Mouse (Mus musculus) ZHBTc4 (cell line): Measurements from ENCODE around the gene Tspan5.

Experiments used
- DNase-seq: peaks from one replicate; pipeline ENCODE4 v3.0.0-alpha.2; 2011; ENCODE audit warnings: low read depth, low spot score

Gene Tspan5

GRCm38 (mm10) chr3:138875282-138875681 lies 133.3 kb downstream of the Tspan5 start:
- no peak for DNase-seq

DNA sequence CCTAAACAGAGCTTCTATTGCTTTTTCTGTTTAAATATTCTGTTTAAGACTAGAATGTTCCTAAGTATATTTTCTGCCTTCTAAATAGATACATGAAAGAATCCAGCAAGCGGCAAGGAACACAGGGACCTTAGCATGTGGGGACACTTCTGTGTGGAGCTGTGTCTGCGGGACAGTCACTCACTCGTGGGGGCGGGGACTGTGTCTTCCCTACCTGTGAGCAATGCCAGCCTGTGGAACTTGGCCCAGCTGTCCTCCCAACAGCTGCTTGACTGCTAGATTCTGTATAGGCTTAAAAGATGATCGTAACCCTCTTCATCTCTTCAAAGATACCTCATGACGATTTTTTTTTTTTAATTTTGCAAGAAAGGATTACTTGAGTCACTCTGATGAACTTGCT lies 133.9 kb downstream of the Tspan5 start:
- DNase-seq: no peak

- no peak for DNase-seq
Observed at GRCm38 (mm10) chr3:138876418-138876817, 134.4 kb downstream of the Tspan5 start.

GRCm38 (mm10) chr3:138876931-138877361 lies 135.0 kb downstream of the Tspan5 start:
- peak; percentile 26 for DNase-seq

DNA sequence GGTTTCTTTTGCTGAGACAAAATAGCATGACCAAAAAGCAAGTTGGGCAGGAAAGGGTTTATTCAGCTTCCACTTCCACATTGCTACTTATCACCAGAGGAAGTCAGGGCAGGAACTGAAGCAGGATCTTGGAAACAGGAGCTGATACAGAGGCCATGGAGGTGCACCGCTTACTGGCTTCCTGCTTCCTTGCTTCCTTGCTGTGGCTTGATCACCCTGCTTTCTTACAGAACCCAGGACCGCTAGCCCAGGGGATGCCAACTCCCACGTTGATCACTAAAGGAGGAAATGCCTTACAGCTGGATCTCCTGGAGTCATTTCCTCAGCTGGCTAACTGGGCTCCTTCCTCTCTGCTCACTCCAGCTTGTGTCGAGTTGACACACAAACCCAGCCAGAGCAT lies 135.7 kb downstream of the Tspan5 start:
- DNase-seq: no peak

DNA sequence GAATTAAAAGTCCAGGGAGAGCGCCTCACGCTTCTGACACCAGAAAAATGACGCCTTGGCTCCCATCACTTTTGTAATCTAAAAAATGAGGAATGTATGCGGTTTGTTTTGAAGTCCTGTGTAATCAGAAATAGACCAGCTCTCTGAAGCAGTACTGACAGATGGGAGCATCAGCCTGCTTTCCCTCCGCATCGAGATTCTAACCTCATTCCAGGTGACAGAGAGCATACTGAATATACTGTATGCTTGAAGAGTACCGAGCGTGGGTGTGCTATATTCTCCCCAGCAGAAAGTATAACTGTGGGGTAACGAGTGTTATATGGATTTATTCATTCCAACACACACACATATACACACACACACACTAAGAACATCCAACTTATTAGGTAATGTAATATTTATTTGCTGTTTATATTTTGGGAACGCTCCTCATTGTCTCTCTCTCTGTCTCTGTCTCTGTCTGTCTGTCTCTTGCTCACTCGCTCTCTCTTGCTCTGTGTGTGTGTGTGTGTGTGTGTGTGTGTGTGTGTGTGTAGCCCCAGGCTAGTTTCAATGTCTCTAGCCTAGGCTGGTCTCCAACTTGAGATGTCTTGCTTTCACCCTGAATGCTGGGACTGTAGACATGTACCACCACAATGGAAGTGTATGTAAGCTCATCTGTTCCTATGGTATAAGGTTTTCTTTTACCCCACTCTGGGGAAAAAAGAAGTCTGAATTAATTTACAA lies 139.2 kb downstream of the Tspan5 start:
- DNase-seq: no peak

GRCm38 (mm10) chr3:138881725-138882347 lies 139.8 kb downstream of the Tspan5 start:
- no peak for DNase-seq

DNA sequence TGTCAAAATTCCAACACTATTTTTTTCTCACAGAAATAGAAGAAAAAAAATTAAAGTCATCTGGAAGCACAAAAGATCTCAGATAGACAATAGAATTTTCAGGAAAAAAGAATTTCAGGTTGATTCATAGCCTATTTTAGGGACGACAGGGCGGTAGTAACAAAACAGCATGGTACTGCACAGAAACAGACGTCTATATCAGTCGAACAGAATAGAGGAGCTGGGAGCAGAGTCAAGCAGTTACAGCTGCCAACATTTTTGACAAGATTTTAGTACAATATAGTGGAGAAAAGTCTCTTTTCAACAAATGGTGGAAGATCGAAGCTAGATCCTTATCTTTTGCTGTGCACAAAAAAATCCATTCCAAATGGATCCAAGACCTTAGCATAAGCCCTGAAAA lies 144.1 kb downstream of the Tspan5 start:
- DNase-seq: no peak

DNA sequence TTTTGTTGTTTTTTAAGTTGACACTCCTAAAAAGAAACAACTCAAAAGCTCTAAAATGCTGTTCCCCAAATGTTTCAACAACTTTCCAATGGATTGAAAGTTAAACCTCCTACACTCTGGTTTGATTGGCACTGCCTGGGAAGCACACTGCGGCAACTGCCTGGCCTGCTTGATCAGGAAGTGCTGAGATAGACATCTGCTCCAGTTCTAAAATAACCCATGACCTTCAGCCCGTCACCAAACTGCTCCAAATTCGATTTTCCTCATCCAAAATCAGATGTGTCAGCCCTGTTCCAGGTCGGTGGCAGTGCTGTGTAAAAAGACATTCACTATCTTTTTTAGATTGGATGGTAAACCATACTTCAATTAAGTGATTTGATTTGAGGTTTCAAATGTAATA lies 147.2 kb downstream of the Tspan5 start:
- DNase-seq: no peak

GRCm38 (mm10) chr3:138889769-138890295 lies 147.8 kb downstream of the Tspan5 start:
- no peak for DNase-seq

DNA sequence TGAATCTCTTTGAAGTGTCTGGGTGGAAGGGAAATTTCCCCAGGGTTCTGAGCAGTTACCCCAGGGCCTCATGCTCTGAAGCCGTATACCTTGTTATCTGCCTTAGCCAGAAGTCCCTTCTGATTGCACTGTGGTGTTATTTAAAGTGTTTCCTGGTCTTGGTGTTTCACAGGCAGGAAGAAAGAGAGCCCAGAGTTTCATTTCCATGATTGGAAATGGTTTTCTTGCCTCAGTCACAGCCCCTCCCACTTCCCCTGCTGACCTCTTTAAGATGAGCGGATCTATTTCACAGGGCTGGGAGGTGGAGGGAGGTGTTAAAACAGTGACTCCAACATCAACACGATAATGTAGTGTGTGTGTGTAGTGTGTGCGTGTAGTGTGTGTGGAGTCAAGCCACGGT lies 151.5 kb downstream of the Tspan5 start:
- no peak for DNase-seq

GRCm38 (mm10) chr3:138897500-138897899 lies 155.5 kb downstream of the Tspan5 start:
- no peak for DNase-seq

- no peak for DNase-seq
Observed at GRCm38 (mm10) chr3:138898055-138898454, 156.1 kb downstream of the Tspan5 start.

- DNase-seq: no peak
Observed at GRCm38 (mm10) chr3:138900571-138901141, 158.7 kb downstream of the Tspan5 start.

DNA sequence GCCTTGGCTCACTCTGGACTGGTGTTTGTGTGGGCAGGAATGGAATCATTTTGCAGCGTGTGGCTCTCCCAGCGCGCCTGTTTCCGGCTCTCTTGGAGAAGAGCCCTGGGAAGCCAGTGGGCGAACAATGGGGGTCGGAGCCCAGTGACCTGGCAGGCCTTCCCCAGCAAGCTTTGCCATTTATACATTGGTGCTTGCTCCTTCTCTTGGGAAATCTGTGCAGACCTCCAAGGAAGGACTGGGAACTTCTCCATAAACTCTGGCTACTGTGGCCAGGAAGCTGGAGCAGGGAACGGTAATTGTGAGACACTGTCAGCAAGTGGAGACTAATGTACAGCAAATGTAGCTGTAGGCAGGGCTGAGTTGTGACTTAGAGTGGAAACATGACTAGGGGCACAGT lies 163.7 kb downstream of the Tspan5 start:
- no peak for DNase-seq

- DNase-seq: peak; percentile 88
Observed at GRCm38 (mm10) chr3:138906112-138906880, 164.3 kb downstream of the Tspan5 start.

GRCm38 (mm10) chr3:138909313-138909712 lies 167.3 kb downstream of the Tspan5 start:
- DNase-seq: no peak

DNA sequence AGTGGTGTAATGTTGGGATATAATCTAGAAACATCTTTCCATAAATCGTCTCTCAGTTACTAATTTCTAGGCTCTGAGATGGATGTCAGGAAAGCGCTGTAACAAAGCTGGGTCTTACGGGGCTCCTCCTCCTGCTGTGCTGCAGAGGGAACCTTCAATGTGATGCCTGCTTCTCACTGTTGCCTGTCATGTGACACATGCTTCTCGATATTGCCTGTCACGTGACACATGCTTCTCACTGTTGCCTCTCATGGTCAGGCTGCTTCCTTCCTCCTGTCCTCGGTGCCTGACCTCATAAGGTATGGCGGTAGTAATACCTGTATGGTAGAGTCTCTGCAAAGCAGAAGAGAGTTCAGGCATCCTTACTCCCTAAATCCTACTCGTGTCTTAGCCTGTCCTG lies 170.5 kb downstream of the Tspan5 start:
- DNase-seq: no peak

GRCm38 (mm10) chr3:138914626-138915288 lies 172.8 kb downstream of the Tspan5 start:
- no peak for DNase-seq

DNA sequence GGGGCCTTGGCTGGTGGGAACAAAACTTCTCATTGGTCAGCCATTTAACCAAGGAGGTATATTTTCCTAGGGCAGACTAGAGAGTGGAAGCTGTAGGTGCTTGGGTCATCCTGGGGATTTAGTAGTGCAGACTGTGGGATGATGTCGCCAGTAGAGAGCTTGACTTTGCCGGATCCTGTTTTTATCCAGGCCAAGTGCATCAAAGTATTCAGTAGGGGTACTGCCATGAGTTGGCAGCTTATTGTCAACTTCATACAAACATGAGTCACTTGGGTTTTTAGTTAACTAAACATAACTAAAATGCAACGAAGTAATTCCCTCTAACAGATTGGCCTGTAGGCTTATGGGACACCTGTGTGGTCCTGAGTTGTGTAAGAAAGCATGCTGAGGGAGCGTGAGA lies 174.6 kb downstream of the Tspan5 start:
- DNase-seq: no peak

- no peak for DNase-seq
Observed at GRCm38 (mm10) chr3:138917016-138917415, 175.0 kb downstream of the Tspan5 start.
